Mouse (Mus musculus) liver, postnatal 0 days (tissue): ENCODE data around the gene Ndel1. TPM values are rescaled to one million over a fixed set of nuclear protein-coding genes. Genes with fewer than 3 reads are reported as not detected.

Source experiments
- ATAC-seq: fragments of 200-750 bp; cut with Nextera tagmentation; 2 replicates; pipeline ENCODE4 v1.8.0; 2017; ENCODE audit warnings: mild to moderate bottlenecking, moderate library complexity
- DNase-seq: peaks from one replicate; pipeline ENCODE4 v3.0.0-alpha.2; 2016
- H3K27ac ChIP-seq: fragments of 300-500 bp; sonication (generic); 2 replicates; pipeline ENCODE4 v1.5.1; 2014; ENCODE audit warnings: antibody characterized with exemption, moderate library complexity, mild to moderate bottlenecking, low read depth
- H3K27me3 ChIP-seq: fragments of 300-500 bp; sonication (generic); 2 replicates; pipeline ENCODE4 v1.6.1; 2014; ENCODE audit warnings: low read length, control low read depth, mixed read lengths; ENCODE audit not compliant: insufficient read depth
- H3K36me3 ChIP-seq: fragments of 300-500 bp; sonication (generic); replicated peaks from 2 replicates; pipeline ENCODE4 v1.6.1; 2014; ENCODE audit warnings: mild to moderate bottlenecking, control low read depth, low read length, moderate library complexity, mixed read lengths; ENCODE audit not compliant: insufficient read depth
- H3K4me1 ChIP-seq: fragments of 300-500 bp; sonication (generic); 2 replicates; pipeline ENCODE4 v1.6.1; 2014; ENCODE audit warnings: antibody characterized with exemption, mild to moderate bottlenecking, control low read depth; ENCODE audit not compliant: insufficient read depth
- H3K4me2 ChIP-seq: fragments of 300-500 bp; sonication (generic); 2 replicates; pipeline ENCODE4 v1.6.1; 2014; ENCODE audit warnings: low read depth, mild to moderate bottlenecking, low read length, moderate library complexity, mixed read lengths
- H3K4me3 ChIP-seq: fragments of 300-500 bp; sonication (generic); 2 replicates; pipeline ENCODE4 v1.5.1; 2014; ENCODE audit warnings: low read depth, low read length
- H3K9ac ChIP-seq: fragments of 300-500 bp; sonication (generic); replicated peaks from 2 replicates; pipeline ENCODE4 v1.6.1; 2014; ENCODE audit warnings: mild to moderate bottlenecking, moderate library complexity
- H3K9me3 ChIP-seq: fragments of 300-500 bp; sonication (generic); 2 replicates; pipeline ENCODE4 v1.6.1; 2016; ENCODE audit warnings: mild to moderate bottlenecking, control low read depth, low read length, mixed read lengths
- CTCF ChIP-seq: sonication (generic); IDR thresholded peaks from 2 replicates; pipeline ENCODE4 v1.5.1; 2016; ENCODE audit warnings: antibody characterized with exemption, low read depth
- EP300 ChIP-seq: IDR thresholded peaks from 2 replicates; pipeline ENCODE4 v1.6.1; 2016; ENCODE audit warnings: antibody characterized with exemption, low read depth, mild to moderate bottlenecking
- WGBS: fragments of 180-500 bp; shearing (Covaris S2); extraction: QIAGEN DNeasy Blood & Tissue Kit; methylation state at CpG from one replicate; pipeline ENCODE4 v1.1.7; 2014; ENCODE audit not compliant: insufficient replicate concordance; 5-methylcytosine and 5-hydroxymethylcytosine counted together
- polyA plus RNA-seq: library from polyadenylated mRNA; unstranded; fragments of >200 nt; fragmentation: Nextera tagmentation; extraction: Ambion mirVana; gene quantifications from 2 replicates; pipeline ENCODE4 v1.2.1, GENCODE M21; 2015

The Ndel1 gene
- polyA plus RNA-seq, 1 experiment from 2014 or later, result 32.8 TPM

- no peaks in the 10 kb centered on the region for H3K27me3 ChIP-seq
- no peak for ATAC-seq
- no peaks in the 10 kb centered on the region for H3K36me3 ChIP-seq
- H3K4me3 ChIP-seq, result no peak overlapping the region
- H3K9me3 ChIP-seq, result no peaks in the 10 kb centered on the region
- H3K9ac ChIP-seq, result no peak overlapping the region
- no peak for DNase-seq
- no peak overlapping the region for H3K27ac ChIP-seq
- peaks cover 27% of the 10 kb centered on the region for H3K4me1 ChIP-seq
- WGBS, result 67% methylated on average over 4 of the region's 4 CpGs
- TF ChIP-seq EP300 (no peak), CTCF (peak; percentile 90)
- H3K4me2 ChIP-seq, result no peak overlapping the region
These were observed 25.5 kb upstream of the Ndel1 start for GRCm38 (mm10) chr11:68897120-68897519.

GRCm38 (mm10) chr11:68896247-68896646 lies 24.6 kb upstream of the Ndel1 start:
- DNase-seq (no peak), ATAC-seq (peak; percentile 21; the same call in 1 of the 2 replicates)
- Histone ChIP-seq H3K27me3 (no peaks in the 10 kb centered on the region), H3K4me2 (0 out of 2 replicates have a peak overlapping the region, but pooled peaks have one; percentile 7), H3K9ac (no peak overlapping the region), H3K9me3 (no peaks in the 10 kb centered on the region), H3K4me1 (peaks cover 27% of the 10 kb centered on the region), H3K36me3 (no peaks in the 10 kb centered on the region), H3K27ac (peak overlapping the region; percentile 44; the same call in 1 of the 2 replicates), H3K4me3 (no peak overlapping the region)
- peak; percentile 31; the same call in 1 of the 2 replicates for TF ChIP-seq EP300
- no peak for TF ChIP-seq CTCF
- WGBS, result 66% methylated on average over 5 of the region's 5 CpGs

- Histone ChIP-seq H3K4me3 (no peak overlapping the region), H3K4me2 (no peak overlapping the region), H3K27ac (no peak overlapping the region), H3K9ac (no peak overlapping the region), H3K4me1 (peaks cover 20% of the 10 kb centered on the region), H3K27me3 (no peaks in the 10 kb centered on the region), H3K9me3 (no peaks in the 10 kb centered on the region), H3K36me3 (no peaks in the 10 kb centered on the region)
- WGBS, result 69% methylated on average over 12 of the region's 12 CpGs
- ATAC-seq (no peak), DNase-seq (no peak)
- no peak for TF ChIP-seq EP300
- no peak for TF ChIP-seq CTCF
These were observed 22.3 kb upstream of the Ndel1 start for GRCm38 (mm10) chr11:68893911-68894464.

GRCm38 (mm10) chr11:68892233-68892832 lies 20.7 kb upstream of the Ndel1 start:
- Histone ChIP-seq H3K9me3 (no peaks in the 10 kb centered on the region), H3K4me1 (peaks cover 7% of the 10 kb centered on the region; the same call in 1 of the 2 replicates), H3K4me2 (peak overlapping the region; percentile 23; the same call in 1 of the 2 replicates), H3K27ac (0 out of 2 replicates have a peak overlapping the region, but pooled peaks have one; percentile 11), H3K27me3 (no peaks in the 10 kb centered on the region), H3K9ac (no peak overlapping the region), H3K36me3 (no peaks in the 10 kb centered on the region), H3K4me3 (no peak overlapping the region)
- TF ChIP-seq EP300, result no peak
- no peak for TF ChIP-seq CTCF
- no peak for DNase-seq
- ATAC-seq, result 0 out of 2 replicates have a peak, but pooled peaks have one; percentile 32
- 30% methylated on average over 15 of the region's 15 CpGs for WGBS

- TF ChIP-seq EP300 (no peak), CTCF (no peak)
- Histone ChIP-seq H3K9ac (no peak overlapping the region), H3K27me3 (no peaks in the 10 kb centered on the region), H3K4me2 (no peak overlapping the region), H3K36me3 (no peaks in the 10 kb centered on the region), H3K9me3 (no peaks in the 10 kb centered on the region), H3K27ac (no peak overlapping the region), H3K4me1 (peaks cover 7% of the 10 kb centered on the region; the same call in 1 of the 2 replicates), H3K4me3 (no peak overlapping the region)
- ATAC-seq (no peak), DNase-seq (no peak)
- WGBS, result 51% methylated on average over 5 of the region's 5 CpGs
These were observed 20.2 kb upstream of the Ndel1 start for GRCm38 (mm10) chr11:68891823-68892222.

- Histone ChIP-seq H3K4me3 (no peak overlapping the region), H3K27me3 (no peaks in the 10 kb centered on the region), H3K4me2 (no peak overlapping the region), H3K9ac (no peak overlapping the region), H3K36me3 (no peaks in the 10 kb centered on the region), H3K27ac (no peak overlapping the region), H3K9me3 (no peaks in the 10 kb centered on the region), H3K4me1 (peaks cover 5% of the 10 kb centered on the region; the same call in 1 of the 2 replicates)
- no peak for ATAC-seq
- DNase-seq, result no peak
- 28% methylated on average over 2 of the region's 2 CpGs for WGBS
- TF ChIP-seq EP300 (no peak), CTCF (no peak)
These were observed 19.0 kb upstream of the Ndel1 start for GRCm38 (mm10) chr11:68890625-68891024.
